Mouse (Mus musculus): Measurements from ENCODE around the gene Tgm7. TPM values are rescaled to one million over a fixed set of nuclear protein-coding genes. Genes with fewer than 3 reads are reported as not detected.

The Tgm7 gene
- not detected for total RNA-seq (2023)

DNA sequence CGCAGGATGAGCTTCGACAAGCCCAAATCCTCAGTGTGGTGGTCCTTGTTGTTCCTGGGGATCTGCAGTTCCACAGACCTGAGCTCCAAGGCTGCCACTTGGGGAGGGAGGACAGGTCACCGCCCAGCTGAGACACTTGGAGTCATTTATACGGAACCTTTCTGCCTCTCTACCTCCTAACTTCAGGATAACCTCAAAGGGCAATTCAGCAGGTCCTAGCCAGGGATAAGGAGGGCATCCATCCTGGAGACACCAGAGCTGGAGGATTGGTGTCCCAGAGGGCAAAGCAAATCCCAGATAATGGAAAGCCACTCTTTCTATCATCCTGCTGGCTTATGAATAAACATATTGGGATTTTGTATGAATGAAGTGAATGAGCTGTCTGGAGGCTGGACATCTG is at the start of gene Tgm7:
Gene Tgm7 (minus strand): TSS at position 101 of the 400 bp plus-strand sequence.

DNA sequence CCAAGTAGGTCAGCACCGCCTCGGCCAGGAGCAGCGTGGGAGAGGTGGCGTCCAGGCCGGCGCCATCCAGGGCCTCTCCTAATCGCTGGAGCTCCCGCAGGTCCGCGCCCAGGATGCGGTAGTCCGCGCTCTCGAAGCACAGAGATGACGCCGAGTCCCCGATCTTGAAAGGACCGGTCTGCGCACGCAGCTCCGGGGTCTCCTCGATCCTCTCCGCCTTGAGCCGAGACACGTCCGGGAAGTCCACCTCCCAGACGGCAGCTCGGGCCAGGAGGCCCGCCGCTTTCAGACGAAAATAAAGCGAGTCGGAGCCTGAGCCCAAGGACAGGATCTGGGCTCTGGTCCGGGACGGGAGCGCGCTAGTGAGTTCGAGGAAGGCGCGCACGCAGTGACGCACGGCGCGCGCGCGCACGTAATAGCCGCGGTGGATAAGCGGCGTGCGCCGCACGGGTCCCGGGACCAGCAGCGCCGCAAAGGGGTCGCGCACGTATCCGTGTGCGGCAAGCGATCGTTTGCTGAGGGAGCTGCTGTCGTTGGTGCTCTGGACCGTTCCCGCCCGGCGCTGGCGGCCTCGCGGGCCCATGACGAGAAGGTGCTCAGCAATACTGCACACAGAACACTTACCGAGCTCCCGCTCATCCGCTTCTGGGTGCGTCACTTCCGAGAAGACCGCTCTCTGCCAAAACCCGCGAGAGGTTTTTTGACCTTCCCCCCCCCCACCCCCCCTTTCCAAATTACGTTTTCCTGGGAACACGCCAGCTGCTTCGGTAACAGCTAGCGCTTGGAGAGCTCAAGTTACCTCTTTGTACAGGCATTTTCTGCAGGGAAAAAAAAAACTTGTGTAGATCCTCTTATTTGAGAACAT is 30.7 kb upstream of the Tgm7 start, which contains the start of the genes Adal and Lcmt2:
Gene Adal (plus strand): TSS at position 411 of the 865 bp plus-strand sequence.
Gene Lcmt2 (minus strand): TSS at position 636 of the 865 bp plus-strand sequence.

DNA sequence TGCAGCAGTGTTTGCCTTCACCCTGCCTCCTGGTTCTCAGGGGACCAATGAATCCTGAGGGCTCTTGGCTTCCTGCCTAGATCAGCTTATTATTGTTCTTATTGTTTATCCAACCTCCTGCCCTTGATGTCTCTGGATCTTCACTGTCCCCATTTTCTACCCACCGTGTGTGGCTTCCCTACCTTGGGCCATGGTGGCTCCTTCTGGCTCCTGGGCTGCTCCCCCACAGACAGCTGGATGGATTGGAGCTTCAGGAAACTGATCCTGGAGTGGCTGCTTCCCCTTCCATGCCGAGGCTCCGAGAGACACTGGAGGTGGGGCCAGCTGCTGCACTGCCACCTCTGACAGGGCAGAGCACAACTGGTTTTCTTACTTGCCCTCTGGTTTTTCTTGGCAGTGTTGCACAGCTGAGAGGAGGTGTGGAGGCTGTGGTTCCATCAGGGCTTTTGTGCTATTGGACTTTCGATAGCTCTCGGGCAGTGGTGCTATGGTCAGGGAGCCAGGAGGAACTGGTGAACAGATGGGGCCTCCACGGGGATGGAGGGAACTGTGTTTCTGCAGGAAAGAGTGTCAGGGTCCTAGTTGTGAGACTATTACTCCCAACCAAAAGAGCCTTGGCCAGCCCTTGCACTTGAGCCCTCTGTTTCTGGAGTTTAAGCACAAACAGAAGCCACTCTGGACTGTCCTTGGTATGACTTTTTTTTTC is 24.0 kb downstream of the Tgm7 start, which contains the start of gene Tgm5:
Gene Tgm5 (minus strand): TSS at position 362 of the 706 bp plus-strand sequence.

Other genes with a start within 250 kb of the Tgm7 start
- 65.4 TPM for gene Ubr1, start 139.1 kb downstream of the Tgm7 start, total RNA-seq (2023)
- 20.6 TPM for gene Tmem62, start 132.8 kb downstream of the Tgm7 start, total RNA-seq (2023)
- gene Ccndbp1, start 101.4 kb downstream of the Tgm7 start, total RNA-seq (2023), result 84.3 TPM
- 1.1 TPM for gene Epb42, start 72.7 kb downstream of the Tgm7 start, total RNA-seq (2023)
- not detected for gene Tgm5, start 24.0 kb downstream of the Tgm7 start, total RNA-seq (2023)
- gene Adal, start 30.6 kb upstream of the Tgm7 start, total RNA-seq (2023), result 17.3 TPM
- gene Lcmt2, start 30.9 kb upstream of the Tgm7 start, total RNA-seq (2023), result 11.8 TPM
- 69.6 TPM for gene Tubgcp4, start 60.9 kb upstream of the Tgm7 start, total RNA-seq (2023)
- gene Zscan29, start 61.3 kb upstream of the Tgm7 start, total RNA-seq (2023), result 26.8 TPM
- gene Trp53bp1, start 161.6 kb upstream of the Tgm7 start, total RNA-seq (2023), result 70.9 TPM
- 0.55 TPM for gene Map1a, start 179.8 kb upstream of the Tgm7 start, total RNA-seq (2023)
- gene Ppip5k1, start 245.6 kb upstream of the Tgm7 start, total RNA-seq (2023), result 18.4 TPM
- not detected for gene Ckmt1, start 247.9 kb upstream of the Tgm7 start, total RNA-seq (2023)

All from CD8-positive naive resting alpha-beta T cell, adult 57 days (primary cell).